Mouse (Mus musculus) C2C12 (cell line): ENCODE data around the gene Olfr543.

ENCODE experiments used
- CTCF ChIP-seq: IDR thresholded peaks from one replicate; pipeline ENCODE4 v1.5.1; 2011; ENCODE audit not compliant: control insufficient read depth, insufficient read depth, insufficient read length
- MAX ChIP-seq: IDR thresholded peaks from one replicate; pipeline ENCODE4 v1.6.1; 2011; ENCODE audit warnings: mild to moderate bottlenecking, control low read depth
- MYOD1 ChIP-seq: IDR thresholded peaks from one replicate; pipeline ENCODE4 v1.6.1; 2011; ENCODE audit warnings: low read depth; ENCODE audit not compliant: control insufficient read depth, insufficient read length

DNA sequence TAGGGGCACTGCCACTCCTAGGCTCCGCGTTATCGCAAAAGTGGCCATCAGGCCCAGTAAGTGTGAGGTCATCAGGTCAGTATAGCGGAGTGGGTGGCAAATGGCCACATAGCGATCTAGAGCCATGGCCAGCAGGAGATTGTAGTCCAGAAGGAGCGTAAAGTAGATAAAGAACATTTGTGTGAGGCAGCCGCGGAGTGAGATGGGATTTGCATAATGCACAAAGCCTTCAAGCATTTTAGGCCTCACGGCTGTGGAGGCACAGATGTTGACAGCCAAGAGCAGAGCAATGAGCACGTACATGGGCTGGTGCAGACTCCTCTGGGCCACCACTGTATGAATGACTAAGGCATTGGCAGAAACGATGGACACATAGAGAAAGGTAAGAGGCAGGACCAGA lies 4.1 kb downstream of the Olfr543 start:
- TF ChIP-seq MAX (no peak), CTCF (no peak), MYOD1 (no peak)
